Mouse (Mus musculus): ENCODE measurements around the gene Dnttip1. TPM values are rescaled to one million over a fixed set of nuclear protein-coding genes. Genes with fewer than 3 reads are reported as not detected.
A peak's percentile ranks its signal among the peaks of the same experiment; 100 is the strongest.

The Dnttip1 gene
- polyA plus RNA-seq, 1 experiment from 2014 or later, result 74.7 TPM

GRCm38 (mm10) chr2:164752454-164752853 is 6.7 kb downstream of the Dnttip1 start:
- DNase-seq (no peak), ATAC-seq (ENCODE audit: insufficient read depth) (no peak)
- 80% methylated on average over 2 of the region's 2 CpGs for WGBS
- H3K4me2 ChIP-seq, result no peak overlapping the region
- H3K9ac ChIP-seq, result no peak overlapping the region
- H3K9me3 ChIP-seq (ENCODE audit: low read depth, low read length), result no peaks in the 10 kb centered on the region
- no peak overlapping the region for H3K4me3 ChIP-seq (ENCODE audit: low read depth, low read length)
- peaks cover 95% of the 10 kb centered on the region for H3K36me3 ChIP-seq (ENCODE audit: insufficient read depth)
- TF ChIP-seq CTCF (IDR thresholded peaks at IDR 0.05; ENCODE audit: low read depth), result no peak
- no peaks in the 10 kb centered on the region for H3K27me3 ChIP-seq (ENCODE audit: insufficient read depth, low read length)
- H3K27ac ChIP-seq (ENCODE audit: low read depth), result no peak overlapping the region
- H3K4me1 ChIP-seq (ENCODE audit: insufficient read depth), result no peaks in the 10 kb centered on the region

GRCm38 (mm10) chr2:164754105-164754504 is 8.3 kb downstream of the Dnttip1 start:
- DNase-seq, result peak; percentile 11
- no peaks in the 10 kb centered on the region for H3K9me3 ChIP-seq (ENCODE audit: low read depth, low read length)
- H3K27ac ChIP-seq (ENCODE audit: low read depth), result no peak overlapping the region
- no peak for TF ChIP-seq CTCF (IDR thresholded peaks at IDR 0.05; ENCODE audit: low read depth)
- H3K9ac ChIP-seq, result no peak overlapping the region
- H3K4me3 ChIP-seq (ENCODE audit: low read depth, low read length), result no peak overlapping the region
- WGBS, result 77% methylated on average over 11 of the region's 11 CpGs
- peaks cover 95% of the 10 kb centered on the region for H3K36me3 ChIP-seq (ENCODE audit: insufficient read depth)
- H3K4me1 ChIP-seq (ENCODE audit: insufficient read depth), result no peaks in the 10 kb centered on the region
- no peak for ATAC-seq (ENCODE audit: insufficient read depth)
- no peaks in the 10 kb centered on the region for H3K27me3 ChIP-seq (ENCODE audit: insufficient read depth, low read length)
- no peak overlapping the region for H3K4me2 ChIP-seq

- peaks cover 95% of the 10 kb centered on the region for H3K36me3 ChIP-seq (ENCODE audit: insufficient read depth)
- TF ChIP-seq CTCF (IDR thresholded peaks at IDR 0.05; ENCODE audit: low read depth), result no peak
- no peak overlapping the region for H3K9ac ChIP-seq
- DNase-seq (no peak), ATAC-seq (ENCODE audit: insufficient read depth) (no peak)
- no peaks in the 10 kb centered on the region for H3K9me3 ChIP-seq (ENCODE audit: low read depth, low read length)
- no peaks in the 10 kb centered on the region for H3K4me1 ChIP-seq (ENCODE audit: insufficient read depth)
- H3K27ac ChIP-seq (ENCODE audit: low read depth), result no peak overlapping the region
- no peaks in the 10 kb centered on the region for H3K27me3 ChIP-seq (ENCODE audit: insufficient read depth, low read length)
- H3K4me3 ChIP-seq (ENCODE audit: low read depth, low read length), result no peak overlapping the region
- H3K4me2 ChIP-seq, result no peak overlapping the region
- 83% methylated on average over 2 of the region's 2 CpGs for WGBS
Observed at GRCm38 (mm10) chr2:164754800-164755199, 9.0 kb downstream of the Dnttip1 start.

DNA sequence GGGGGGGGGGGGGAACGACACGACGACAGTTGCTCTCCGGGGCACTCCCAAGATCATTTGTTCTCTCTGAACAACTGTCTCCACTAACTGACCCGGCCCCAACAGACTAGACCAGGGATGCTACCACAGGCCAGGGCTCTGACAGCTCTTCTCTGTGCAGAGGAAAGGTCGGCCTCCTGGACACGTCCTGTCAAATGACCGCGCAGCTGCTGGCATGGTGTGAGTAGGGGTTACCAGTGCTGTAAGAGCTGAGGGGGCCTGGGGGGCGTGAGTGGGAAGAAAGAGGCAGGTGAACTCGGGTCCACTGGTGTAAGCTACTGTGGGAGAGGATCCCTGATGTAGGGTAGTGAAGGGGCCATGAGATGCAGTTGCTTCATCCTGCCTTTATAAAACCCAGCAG is 12.1 kb downstream of the Dnttip1 start:
- Histone ChIP-seq H3K4me1 (ENCODE audit: insufficient read depth) (no peaks in the 10 kb centered on the region), H3K4me3 (ENCODE audit: low read depth, low read length) (no peak overlapping the region), H3K9ac (no peak overlapping the region), H3K4me2 (no peak overlapping the region), H3K36me3 (ENCODE audit: insufficient read depth) (peaks cover 96% of the 10 kb centered on the region), H3K9me3 (ENCODE audit: low read depth, low read length) (no peaks in the 10 kb centered on the region), H3K27ac (ENCODE audit: low read depth) (no peak overlapping the region; the same call in 1 of the 2 replicates), H3K27me3 (ENCODE audit: insufficient read depth, low read length) (no peaks in the 10 kb centered on the region)
- no peak for DNase-seq
- WGBS, result 86% methylated on average over 11 of the region's 11 CpGs
- no peak for TF ChIP-seq CTCF (IDR thresholded peaks at IDR 0.05; ENCODE audit: low read depth)
- no peak for ATAC-seq (ENCODE audit: insufficient read depth)

- no peak for TF ChIP-seq CTCF (IDR thresholded peaks at IDR 0.05; ENCODE audit: low read depth)
- Histone ChIP-seq H3K9ac (no peak overlapping the region), H3K4me1 (ENCODE audit: insufficient read depth) (no peaks in the 10 kb centered on the region), H3K27me3 (ENCODE audit: insufficient read depth, low read length) (no peaks in the 10 kb centered on the region), H3K27ac (ENCODE audit: low read depth) (no peak overlapping the region), H3K4me3 (ENCODE audit: low read depth, low read length) (no peak overlapping the region), H3K9me3 (ENCODE audit: low read depth, low read length) (no peaks in the 10 kb centered on the region), H3K36me3 (ENCODE audit: insufficient read depth) (peaks cover 96% of the 10 kb centered on the region), H3K4me2 (no peak overlapping the region)
- DNase-seq (no peak), ATAC-seq (ENCODE audit: insufficient read depth) (no peak)
- WGBS, result 59% methylated on average over 1 of the region's 1 CpGs
Observed at GRCm38 (mm10) chr2:164758692-164759091, 12.9 kb downstream of the Dnttip1 start.

DNA sequence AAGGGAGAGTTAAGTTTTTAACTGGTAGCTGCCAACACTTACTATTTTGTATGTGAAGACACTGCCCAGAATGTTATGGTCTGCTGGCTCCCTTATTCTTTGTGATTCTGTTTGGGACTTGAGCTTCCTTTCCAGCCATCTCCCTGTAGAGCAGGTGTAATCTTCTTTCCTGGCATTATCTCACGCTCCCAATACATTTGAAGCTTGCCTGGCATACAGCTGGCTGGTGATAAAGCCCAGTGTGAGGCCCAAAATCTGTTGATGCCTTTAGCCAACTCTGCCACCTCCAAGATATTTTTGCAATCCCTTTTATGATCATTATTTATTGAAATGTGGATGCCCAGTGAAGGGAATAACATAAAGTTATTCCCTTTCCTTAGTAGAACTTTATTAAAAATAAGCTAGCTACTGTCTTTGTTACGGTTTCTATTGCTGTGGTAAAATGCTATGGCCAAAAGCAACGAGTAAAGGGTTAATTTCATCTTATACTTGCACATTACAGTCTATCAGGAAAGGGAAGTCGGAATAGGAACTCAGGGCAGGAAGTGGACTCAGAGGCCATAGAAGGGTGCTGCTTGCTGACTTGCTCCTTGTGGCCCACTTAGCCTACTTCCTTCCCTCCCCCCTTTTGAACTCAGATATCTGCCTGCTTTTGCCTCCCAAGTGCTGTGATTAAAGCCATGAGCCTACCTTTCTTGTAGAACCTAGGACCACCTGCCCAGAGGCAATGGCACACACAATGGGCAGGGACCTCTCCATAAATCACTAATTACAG is 14.5 kb downstream of the Dnttip1 start:
- TF ChIP-seq CTCF (IDR thresholded peaks at IDR 0.05; ENCODE audit: low read depth), result no peak
- no peaks in the 10 kb centered on the region for H3K9me3 ChIP-seq (ENCODE audit: low read depth, low read length)
- ATAC-seq (ENCODE audit: insufficient read depth), result no peak

GRCm38 (mm10) chr2:164761502-164761901 is 15.7 kb downstream of the Dnttip1 start:
- no peak for TF ChIP-seq CTCF (IDR thresholded peaks at IDR 0.05; ENCODE audit: low read depth)
- Histone ChIP-seq H3K4me3 (ENCODE audit: low read depth, low read length) (no peak overlapping the region), H3K27ac (ENCODE audit: low read depth) (no peak overlapping the region), H3K4me2 (no peak overlapping the region), H3K9ac (no peak overlapping the region), H3K9me3 (ENCODE audit: low read depth, low read length) (no peaks in the 10 kb centered on the region), H3K27me3 (ENCODE audit: insufficient read depth, low read length) (no peaks in the 10 kb centered on the region), H3K4me1 (ENCODE audit: insufficient read depth) (no peaks in the 10 kb centered on the region), H3K36me3 (ENCODE audit: insufficient read depth) (peaks cover 88% of the 10 kb centered on the region)
- ATAC-seq (ENCODE audit: insufficient read depth), result no peak
- WGBS, result 80% methylated on average over 2 of the region's 2 CpGs
- no peak for DNase-seq

More for the DNA sequence above, 14.5 kb downstream of the Dnttip1 start:
- Histone ChIP-seq H3K4me3 (ENCODE audit: low read depth, low read length) (no peak overlapping the region), H3K27me3 (ENCODE audit: insufficient read depth, low read length) (no peaks in the 10 kb centered on the region), H3K36me3 (ENCODE audit: insufficient read depth) (peaks cover 88% of the 10 kb centered on the region), H3K4me2 (no peak overlapping the region; the same call in 1 of the 2 replicates), H3K9ac (no peak overlapping the region), H3K27ac (ENCODE audit: low read depth) (peak overlapping the region; percentile 31), H3K4me1 (ENCODE audit: insufficient read depth) (no peaks in the 10 kb centered on the region)
- peak; percentile 36 for DNase-seq
- 79% methylated on average over 4 of the region's 4 CpGs for WGBS

All from lung, embryonic 14.5 days (tissue).